Mouse (Mus musculus): ENCODE results near the gene Vmn2r58. TPM values are rescaled to one million over a fixed set of nuclear protein-coding genes. Genes with fewer than 3 reads are reported as not detected.

Vmn2r58 gene
- not detected for polyA plus RNA-seq (2014; fragmentation: Illumina TruSeq; extraction: RNeasy Lipid Tissue Mini Kit (QIAGEN cat#74804); ENCODE audit: low read depth, low replicate concordance)

DNA sequence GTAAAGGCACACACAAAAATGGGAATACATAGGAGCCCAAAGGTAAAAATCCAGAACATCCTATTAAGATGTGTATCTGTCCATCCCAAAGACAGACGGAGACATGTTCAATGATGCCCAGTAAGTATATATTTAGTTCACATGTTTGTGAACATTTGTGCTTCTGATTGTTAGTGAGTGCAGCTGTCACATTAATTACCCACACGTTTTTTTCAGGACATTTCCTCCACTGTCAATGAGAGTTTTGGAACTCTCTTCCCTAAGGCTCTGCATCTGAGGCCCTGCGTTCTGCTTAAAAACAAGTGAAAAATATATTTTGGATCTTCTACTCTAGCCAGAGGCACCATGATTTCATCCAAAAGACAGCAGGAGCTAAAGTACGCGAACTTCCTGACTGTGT, at the start of gene Vmn2r58:
Gene Vmn2r58, minus strand, starts transcription at position 101 of the 400 bp plus-strand sequence.

Other genes with a start within 250 kb of the Vmn2r58 start
- 8.1 TPM for gene Zfp788, start 239.5 kb downstream of the Vmn2r58 start, polyA plus RNA-seq (2014; fragmentation: Illumina TruSeq; extraction: RNeasy Lipid Tissue Mini Kit (QIAGEN cat#74804); ENCODE audit: low read depth, low replicate concordance)
- gene Vmn2r59, start 186.3 kb upstream of the Vmn2r58 start, polyA plus RNA-seq (2014; fragmentation: Illumina TruSeq; extraction: RNeasy Lipid Tissue Mini Kit (QIAGEN cat#74804); ENCODE audit: low read depth, low replicate concordance) = not detected
- not detected for gene Vmn2r60, start 235.1 kb upstream of the Vmn2r58 start, polyA plus RNA-seq (2014; fragmentation: Illumina TruSeq; extraction: RNeasy Lipid Tissue Mini Kit (QIAGEN cat#74804); ENCODE audit: low read depth, low replicate concordance)

All from liver, adult 10 weeks (tissue).